Mouse (Mus musculus) myocyte (in vitro differentiated cells): ENCODE results near the gene Asic2.

Experiments used
- MAX ChIP-seq: IDR thresholded peaks from one replicate; pipeline ENCODE4 v1.6.1; 2011; ENCODE audit warnings: low read depth, mild to moderate bottlenecking, control low read depth
- MYOD1 ChIP-seq, 3 experiments: IDR thresholded peaks; one replicate each; pipeline ENCODE4 v1.6.1; 2011; ENCODE audit warnings: control low read depth in 2 of 3, low read depth in 2 of 3, mild to moderate bottlenecking in 2 of 3, moderate library complexity in 1 of 3; ENCODE audit not compliant: insufficient read length in 2 of 3, control insufficient read depth in 1 of 3
- MYOG ChIP-seq, 3 experiments: IDR thresholded peaks; one replicate each; pipeline ENCODE4 v1.6.1; 2011; ENCODE audit warnings: control low read depth in 2 of 3, low read depth in 2 of 3, mild to moderate bottlenecking in 2 of 3; ENCODE audit not compliant: insufficient read length in 2 of 3, control insufficient read depth in 1 of 3, insufficient read depth in 1 of 3
- POLR2A ChIP-seq: IDR thresholded peaks from one replicate; pipeline ENCODE4 v1.6.1; 2011; ENCODE audit warnings: low read depth, mild to moderate bottlenecking, control low read depth, moderate library complexity; ENCODE audit not compliant: insufficient read length
- POLR2AphosphoS2 ChIP-seq: IDR thresholded peaks from one replicate; pipeline ENCODE4 v1.6.1; 2011; ENCODE audit warnings: low read depth, control low read depth; ENCODE audit not compliant: insufficient read length
- REST ChIP-seq: IDR thresholded peaks from one replicate; pipeline ENCODE4 v1.6.1; 2011; ENCODE audit warnings: mild to moderate bottlenecking, control low read depth, moderate library complexity; ENCODE audit not compliant: insufficient read depth, insufficient read length
- SRF ChIP-seq: IDR thresholded peaks from one replicate; pipeline ENCODE4 v1.6.1; 2011; ENCODE audit warnings: low read depth; ENCODE audit not compliant: control insufficient read depth, insufficient read length
- USF1 ChIP-seq: IDR thresholded peaks from one replicate; pipeline ENCODE4 v1.6.1; 2011; ENCODE audit warnings: low read depth, mild to moderate bottlenecking, control low read depth, moderate library complexity

DNA sequence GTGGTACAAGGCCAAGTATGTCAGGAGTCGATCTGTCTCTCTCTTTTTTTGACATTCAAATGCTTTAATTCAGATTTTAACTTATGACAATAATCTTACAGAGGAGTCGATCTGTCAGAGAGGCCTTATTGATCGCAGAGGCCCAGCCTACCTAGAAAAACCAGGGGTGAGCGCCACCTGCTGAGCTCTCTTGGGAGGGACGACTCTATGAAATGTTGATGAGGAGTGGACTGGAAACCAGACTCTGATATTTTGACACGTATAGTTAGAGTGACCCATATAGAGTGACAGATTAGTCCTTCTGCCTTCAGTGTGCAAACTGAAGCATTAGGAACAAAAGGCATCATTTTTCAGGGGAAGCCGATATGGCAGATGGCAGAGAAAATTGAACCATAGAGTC, 385.1 kb downstream of the Asic2 start:
- no peak for TF ChIP-seq USF1
- TF ChIP-seq POLR2A, result no peak
- no peak for TF ChIP-seq MAX
- TF ChIP-seq SRF, result no peak
- no peak for TF ChIP-seq REST
- no peak for TF ChIP-seq MYOG (IDR thresholded peaks at IDR 0.05; ENCODE audit: control insufficient read depth in 1 of 3, insufficient read depth in 1 of 3, insufficient read length in 2 of 3, low read depth in 2 of 3)
- no peak for TF ChIP-seq MYOD1 (IDR thresholded peaks at IDR 0.05; ENCODE audit: control insufficient read depth in 1 of 3, insufficient read length in 2 of 3, low read depth in 2 of 3)
- TF ChIP-seq POLR2AphosphoS2, result no peak
